Mouse (Mus musculus) cerebellum, adult 2 months (tissue): Measurements from ENCODE around the gene Ly6f.

Experiments used
- CTCF ChIP-seq: fragments of 200-500 bp; IDR thresholded peaks from 2 replicates; pipeline ENCODE4 v1.5.1; 2011; ENCODE audit warnings: low read depth, mild to moderate bottlenecking, control low read depth, low read length, moderate library complexity, borderline replicate concordance; ENCODE audit not compliant: insufficient read depth
- POLR2A ChIP-seq: fragments of 200-500 bp; IDR thresholded peaks from 2 replicates; pipeline ENCODE4 v1.6.1; 2011; ENCODE audit warnings: low read length, control low read depth, borderline replicate concordance; ENCODE audit not compliant: insufficient read depth

DNA sequence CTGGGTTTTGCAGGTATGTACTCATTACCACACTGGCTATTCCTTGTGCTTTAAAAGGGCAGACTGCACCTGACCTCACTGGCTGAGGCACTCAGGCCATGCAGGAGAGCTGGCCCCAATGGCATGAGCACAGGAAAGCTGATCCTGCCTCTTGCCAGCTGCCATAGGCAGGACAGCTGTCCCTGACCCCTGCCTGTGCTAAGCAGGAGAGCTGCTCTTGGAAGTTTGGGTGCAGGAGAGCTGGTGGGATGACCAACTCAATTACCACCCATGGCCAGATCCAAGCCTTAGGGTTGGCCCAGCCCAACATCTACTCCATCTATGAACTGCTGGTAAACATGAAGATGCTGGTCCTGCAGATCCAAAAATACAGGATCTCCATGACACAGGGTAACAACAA is 46.3 kb upstream of the Ly6f start:
- TF ChIP-seq POLR2A (no peak), CTCF (no peak)
